Mouse (Mus musculus): ENCODE data around the gene Slc38a7.
A peak's percentile ranks its signal among the peaks of the same experiment; 100 is the strongest.
"Not testable (repeated sequence)": the region's sequence is repeated elsewhere in the genome, so short reads cannot be mapped to it uniquely, and the experiment has no call there.

Slc38a7 gene

GRCm38 (mm10) chr8:95850326-95850725, 3.0 kb downstream of the Slc38a7 start:
- no peak for DNase-seq (ENCODE audit: low read depth, low spot score)

GRCm38 (mm10) chr8:95848734-95849464, 4.4 kb downstream of the Slc38a7 start:
- no peak for DNase-seq (ENCODE audit: low read depth, low spot score)

- DNase-seq (ENCODE audit: low read depth, low spot score), result no peak
Observed at GRCm38 (mm10) chr8:95848061-95848551, 5.2 kb downstream of the Slc38a7 start.

GRCm38 (mm10) chr8:95845026-95845425, 8.3 kb downstream of the Slc38a7 start:
- DNase-seq (ENCODE audit: low read depth, low spot score), result no peak

- no peak for DNase-seq (ENCODE audit: low read depth, low spot score)
Observed at GRCm38 (mm10) chr8:95843968-95844367, 9.4 kb downstream of the Slc38a7 start.

- DNase-seq (ENCODE audit: low read depth, low spot score), result no peak
Observed at GRCm38 (mm10) chr8:95841436-95841835, 11.9 kb downstream of the Slc38a7 start.

- DNase-seq (ENCODE audit: low read depth, low spot score), result no peak
Observed at GRCm38 (mm10) chr8:95839289-95839688, 14.1 kb downstream of the Slc38a7 start.

- no peak for DNase-seq (ENCODE audit: low read depth, low spot score)
Observed at GRCm38 (mm10) chr8:95837266-95837665, 16.1 kb downstream of the Slc38a7 start.

GRCm38 (mm10) chr8:95835891-95836290, 17.4 kb downstream of the Slc38a7 start:
- no peak for DNase-seq (ENCODE audit: low read depth, low spot score)

GRCm38 (mm10) chr8:95833435-95833984, 19.8 kb downstream of the Slc38a7 start:
- DNase-seq (ENCODE audit: low read depth, low spot score), result no peak

GRCm38 (mm10) chr8:95832603-95833434, 20.5 kb downstream of the Slc38a7 start:
- peak; percentile 60 for DNase-seq (ENCODE audit: low read depth, low spot score)

- no peak for DNase-seq (ENCODE audit: low read depth, low spot score)
Observed at GRCm38 (mm10) chr8:95830144-95830543, 23.2 kb downstream of the Slc38a7 start.

GRCm38 (mm10) chr8:95825162-95825561, 28.2 kb downstream of the Slc38a7 start, which contains the start of gene Sap18b:
Sap18b (plus strand) TSS chr8:95825346.
- DNase-seq (ENCODE audit: low read depth, low spot score), result not testable (repeated sequence)

GRCm38 (mm10) chr8:95822699-95823098, 30.6 kb downstream of the Slc38a7 start:
- DNase-seq (ENCODE audit: low read depth, low spot score), result no peak

GRCm38 (mm10) chr8:95822096-95822495, 31.2 kb downstream of the Slc38a7 start:
- DNase-seq (ENCODE audit: low read depth, low spot score), result no peak

- DNase-seq (ENCODE audit: low read depth, low spot score), result no peak
Observed at GRCm38 (mm10) chr8:95821266-95821665, 32.1 kb downstream of the Slc38a7 start.

GRCm38 (mm10) chr8:95818211-95818610, 35.1 kb downstream of the Slc38a7 start:
- no peak for DNase-seq (ENCODE audit: low read depth, low spot score)

GRCm38 (mm10) chr8:95817597-95817996, 35.7 kb downstream of the Slc38a7 start:
- no peak for DNase-seq (ENCODE audit: low read depth, low spot score)

GRCm38 (mm10) chr8:95816044-95816708, 37.2 kb downstream of the Slc38a7 start:
- DNase-seq (ENCODE audit: low read depth, low spot score), result no peak

- no peak for DNase-seq (ENCODE audit: low read depth, low spot score)
Observed at GRCm38 (mm10) chr8:95810184-95810591, 43.2 kb downstream of the Slc38a7 start.

GRCm38 (mm10) chr8:95809116-95809515, 44.2 kb downstream of the Slc38a7 start:
- DNase-seq (ENCODE audit: low read depth, low spot score), result no peak

GRCm38 (mm10) chr8:95808631-95809030, 44.7 kb downstream of the Slc38a7 start:
- no peak for DNase-seq (ENCODE audit: low read depth, low spot score)

Measured in retina, adult 2 months (tissue).